Mouse (Mus musculus) spleen, embryonic (tissue): Measurements from ENCODE around the gene Sox6.

Experiments
- CTCF ChIA-PET: fragments of 350-600 bp; sonication (Branson Sonifier 250); formaldehyde crosslinking; loops from one replicate; lab custom pipeline; 2022; lab: Charles Lee

The Sox6 gene

GRCm38 (mm10) chr7:115830938-115831873, 207.4 kb downstream of the Sox6 start:
- CTCF ChIA-PET = no interaction called here

GRCm38 (mm10) chr7:115830366-115830765, 208.2 kb downstream of the Sox6 start:
- CTCF ChIA-PET = no interaction called here

- CTCF ChIA-PET = no interaction called here
Measured at GRCm38 (mm10) chr7:115829756-115830155, 208.8 kb downstream of the Sox6 start.

GRCm38 (mm10) chr7:115829260-115829659, 209.3 kb downstream of the Sox6 start:
- CTCF ChIA-PET = no interaction called here

GRCm38 (mm10) chr7:115825295-115825694, 213.3 kb downstream of the Sox6 start:
- CTCF ChIA-PET = no interaction called here

- CTCF ChIA-PET = no interaction called here
Measured at GRCm38 (mm10) chr7:115824621-115825256, 213.9 kb downstream of the Sox6 start.

GRCm38 (mm10) chr7:115819136-115819535, 219.5 kb downstream of the Sox6 start:
- CTCF ChIA-PET = no interaction called here

- CTCF ChIA-PET = no interaction called here
Measured at GRCm38 (mm10) chr7:115803256-115803655, 235.3 kb downstream of the Sox6 start.

GRCm38 (mm10) chr7:115794139-115794858, 244.3 kb downstream of the Sox6 start:
- CTCF ChIA-PET = no interaction called here

GRCm38 (mm10) chr7:115792841-115793240, 245.8 kb downstream of the Sox6 start:
- CTCF ChIA-PET = no interaction called here

GRCm38 (mm10) chr7:115789116-115789823, 249.3 kb downstream of the Sox6 start:
- CTCF ChIA-PET = no interaction called here

GRCm38 (mm10) chr7:115783982-115784917, 254.3 kb downstream of the Sox6 start:
- CTCF ChIA-PET = no interaction called here

GRCm38 (mm10) chr7:115780148-115780547, 258.4 kb downstream of the Sox6 start:
- CTCF ChIA-PET = no interaction called here

- CTCF ChIA-PET = no interaction called here
Measured at GRCm38 (mm10) chr7:115779544-115779943, 259.1 kb downstream of the Sox6 start.

- CTCF ChIA-PET = no interaction called here
Measured at GRCm38 (mm10) chr7:115776736-115777135, 261.9 kb downstream of the Sox6 start.

- CTCF ChIA-PET = no interaction called here
Measured at GRCm38 (mm10) chr7:115776324-115776723, 262.3 kb downstream of the Sox6 start.

GRCm38 (mm10) chr7:115766316-115766715, 272.3 kb downstream of the Sox6 start:
- CTCF ChIA-PET = no interaction called here

- CTCF ChIA-PET = no interaction called here
Measured at GRCm38 (mm10) chr7:115763851-115764250, 274.7 kb downstream of the Sox6 start.

- CTCF ChIA-PET = no interaction called here
Measured at GRCm38 (mm10) chr7:115758172-115758571, 280.4 kb downstream of the Sox6 start.

- CTCF ChIA-PET = no interaction called here
Measured at GRCm38 (mm10) chr7:115755272-115755671, 283.3 kb downstream of the Sox6 start.
